Mouse (Mus musculus): Measurements from ENCODE around the gene Thtpa. TPM values are rescaled to one million over a fixed set of nuclear protein-coding genes. Genes with fewer than 3 reads are reported as not detected.

Gene Thtpa
- polyA plus RNA-seq, 1 experiment: 12.3 TPM

DNA sequence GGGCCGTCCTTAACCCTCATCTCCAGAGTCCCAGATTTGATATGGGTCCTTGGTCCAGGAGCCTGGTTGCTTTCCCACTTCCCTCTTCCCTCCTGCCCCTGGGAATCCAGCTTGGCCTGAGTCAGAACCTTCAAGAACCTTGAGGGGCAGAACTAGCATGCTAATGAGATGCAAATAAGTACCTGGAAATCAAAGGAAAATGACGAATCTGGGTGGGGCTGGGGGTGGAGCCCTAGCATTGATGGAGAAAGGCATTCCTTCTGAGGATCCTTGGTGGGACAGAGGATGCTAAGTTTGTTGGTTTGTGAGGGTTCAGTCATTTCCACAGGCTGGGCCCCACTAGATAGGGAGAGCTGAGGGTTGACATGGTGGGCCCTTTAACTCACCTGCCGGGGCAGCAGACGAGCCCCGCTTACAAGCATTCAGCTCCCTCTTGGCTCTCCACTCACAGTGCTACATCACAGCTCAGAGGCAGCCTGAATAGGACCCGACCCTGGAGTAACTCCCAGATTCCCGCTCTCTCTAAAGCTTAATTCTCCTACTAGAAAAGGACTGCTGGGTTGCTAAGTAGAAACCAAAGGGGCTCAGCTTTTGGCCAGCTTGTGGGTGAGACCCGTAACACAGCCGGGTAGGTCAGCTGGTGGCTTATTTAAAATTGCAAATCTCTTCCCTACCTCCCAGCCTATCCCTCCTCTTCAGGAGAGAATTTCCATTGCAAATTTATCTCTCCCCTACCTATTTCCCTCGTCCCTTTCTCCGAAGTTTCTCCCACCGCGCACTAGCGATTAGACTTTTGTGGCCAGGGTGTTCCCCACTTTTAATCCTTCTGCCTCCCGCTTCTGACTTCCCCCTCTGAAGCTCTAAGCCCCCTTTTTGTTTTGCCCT is 16.9 kb upstream of the Thtpa start:
- no peak for TF ChIP-seq CTCF (IDR thresholded peaks at IDR 0.05; ENCODE audit: low read depth, low read length)
- TF ChIP-seq POLR2A (IDR thresholded peaks at IDR 0.05; ENCODE audit: borderline replicate concordance, low read depth, low read length): no peak
- H3K4me1 ChIP-seq (ENCODE audit: control insufficient read depth, insufficient read depth, low read length): no peaks in the 10 kb centered on the region; the same call in 1 of the 2 replicates
- H3K27ac ChIP-seq (ENCODE audit: insufficient read depth, low read depth, low read length): no peak overlapping the region
- H3K4me3 ChIP-seq (ENCODE audit: insufficient read depth, low read length): no peak overlapping the region

DNA sequence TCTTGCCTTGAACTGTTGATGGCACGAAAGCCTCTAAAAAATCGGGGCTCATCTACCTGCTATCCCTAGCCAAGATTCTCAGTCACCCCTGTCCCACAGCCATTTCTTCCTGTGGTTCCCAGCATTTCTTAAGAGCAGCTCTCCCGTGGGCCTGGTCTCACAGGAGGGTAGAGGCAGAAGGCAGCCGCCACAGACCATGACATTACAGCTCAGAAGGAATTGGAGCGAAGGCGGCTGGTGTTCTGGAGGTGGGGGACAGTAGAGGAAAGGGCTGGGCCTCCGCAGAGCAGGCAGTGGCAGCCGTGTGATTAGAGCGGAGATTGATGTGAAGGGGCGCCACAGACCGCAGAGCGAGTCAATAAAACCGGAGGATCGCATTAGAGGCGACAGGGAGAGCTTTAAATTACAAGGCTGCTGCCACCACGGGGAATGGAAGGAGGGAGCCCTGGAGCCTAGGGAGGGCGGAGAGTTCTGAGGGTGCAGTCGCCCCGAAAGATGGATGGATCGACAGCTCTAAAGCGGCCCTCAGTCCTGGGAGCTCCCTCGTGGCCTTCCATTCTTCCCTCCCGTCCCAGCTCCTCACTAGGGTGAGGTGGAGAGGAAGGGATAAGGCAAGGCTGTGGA is 16.1 kb upstream of the Thtpa start:
- H3K27ac ChIP-seq (ENCODE audit: insufficient read depth, low read depth, low read length): no peak overlapping the region
- no peak overlapping the region for H3K4me3 ChIP-seq (ENCODE audit: insufficient read depth, low read length)
- TF ChIP-seq CTCF (IDR thresholded peaks at IDR 0.05; ENCODE audit: low read depth, low read length) (no peak), POLR2A (IDR thresholded peaks at IDR 0.05; ENCODE audit: borderline replicate concordance, low read depth, low read length) (no peak)
- H3K4me1 ChIP-seq (ENCODE audit: control insufficient read depth, insufficient read depth, low read length): no peaks in the 10 kb centered on the region; the same call in 1 of the 2 replicates

DNA sequence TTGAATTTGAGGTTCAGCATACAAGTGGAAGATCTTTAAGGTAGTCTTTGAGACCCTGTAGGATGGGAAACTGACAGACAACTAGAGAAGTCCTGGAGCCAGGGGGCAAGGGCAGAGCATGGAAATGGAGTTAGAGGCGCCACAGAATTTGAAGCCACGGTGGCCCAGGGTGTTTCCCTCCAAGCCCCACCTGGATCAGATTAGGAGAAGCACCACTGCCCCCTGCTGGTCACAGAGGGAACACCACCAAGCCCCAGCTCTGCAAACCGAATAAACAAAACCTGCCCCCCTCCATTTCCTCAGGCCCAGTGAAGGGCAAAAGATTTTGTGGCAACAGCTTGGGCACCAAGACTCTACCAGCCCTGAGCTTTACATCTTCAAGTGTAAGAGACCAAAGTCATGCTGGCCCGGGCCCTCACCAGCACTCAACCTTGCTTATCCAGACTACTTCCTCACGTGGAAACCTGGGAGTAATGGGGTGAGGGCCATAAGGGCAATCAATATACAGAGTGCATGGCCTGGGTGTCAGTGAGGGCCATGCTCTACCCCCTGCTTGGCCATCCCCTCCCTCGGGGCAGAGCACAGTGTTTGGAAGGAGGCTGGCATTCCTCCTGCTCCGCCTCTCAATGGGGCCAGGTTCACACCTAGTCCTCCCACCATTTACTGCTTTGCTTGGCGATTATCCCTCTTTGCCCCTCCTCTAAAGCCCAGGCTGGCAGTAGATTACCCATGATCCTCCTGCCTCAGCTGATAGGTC is 15.2 kb upstream of the Thtpa start:
- Histone ChIP-seq H3K4me3 (ENCODE audit: insufficient read depth, low read length) (no peak overlapping the region), H3K4me1 (ENCODE audit: control insufficient read depth, insufficient read depth, low read length) (no peaks in the 10 kb centered on the region; the same call in 1 of the 2 replicates)
- TF ChIP-seq CTCF (IDR thresholded peaks at IDR 0.05; ENCODE audit: low read depth, low read length): peak; percentile 96
- TF ChIP-seq POLR2A (IDR thresholded peaks at IDR 0.05; ENCODE audit: borderline replicate concordance, low read depth, low read length): no peak

DNA sequence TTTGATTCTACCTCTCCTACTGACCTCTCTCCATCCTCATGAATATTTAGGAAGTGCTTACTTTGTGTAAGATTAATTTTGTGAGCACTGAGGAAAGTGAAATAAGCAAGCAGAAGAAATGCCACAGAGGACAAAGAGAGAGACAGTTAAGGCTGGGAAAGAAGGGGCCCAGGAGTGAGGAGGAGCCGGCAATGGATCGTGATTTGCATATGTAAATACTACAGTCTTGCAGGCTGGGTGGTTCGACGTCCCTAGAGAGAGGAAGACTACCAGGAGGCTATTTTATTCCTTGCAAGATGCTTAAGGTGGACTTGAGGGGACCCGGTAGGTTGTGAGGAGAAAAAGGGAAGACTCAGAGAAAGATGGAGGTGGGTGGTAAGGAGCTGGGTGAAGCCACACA is 13.5 kb upstream of the Thtpa start:
- Histone ChIP-seq H3K4me3 (ENCODE audit: insufficient read depth, low read length) (no peak overlapping the region), H3K4me1 (ENCODE audit: control insufficient read depth, insufficient read depth, low read length) (peaks cover 13% of the 10 kb centered on the region), H3K27ac (ENCODE audit: insufficient read depth, low read depth, low read length) (no peak overlapping the region)
- TF ChIP-seq POLR2A (IDR thresholded peaks at IDR 0.05; ENCODE audit: borderline replicate concordance, low read depth, low read length) (no peak), CTCF (IDR thresholded peaks at IDR 0.05; ENCODE audit: low read depth, low read length) (no peak)

More for the DNA sequence above, 15.2 kb upstream of the Thtpa start:
- H3K27ac ChIP-seq (ENCODE audit: insufficient read depth, low read depth, low read length): no peak overlapping the region

DNA sequence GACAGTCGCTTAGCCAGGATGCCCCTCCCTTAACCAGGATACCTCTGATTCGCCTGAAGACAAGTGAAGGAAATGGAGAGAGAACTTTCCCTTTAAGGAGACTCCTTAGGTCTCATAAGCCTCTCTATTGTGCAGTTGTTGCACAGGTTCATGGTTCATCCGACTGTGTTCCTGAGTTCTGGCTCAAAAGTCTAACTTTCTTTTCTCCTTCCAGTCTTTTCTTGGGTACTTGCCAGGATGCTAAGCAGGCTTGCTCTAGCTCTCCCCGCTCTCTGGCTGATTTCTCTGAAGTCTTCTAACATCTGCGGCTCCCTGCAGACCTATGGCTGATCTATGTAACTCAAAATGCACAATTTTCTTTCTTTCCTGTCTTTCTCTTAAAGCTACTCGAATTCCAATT is 11.1 kb upstream of the Thtpa start:
- TF ChIP-seq POLR2A (IDR thresholded peaks at IDR 0.05; ENCODE audit: borderline replicate concordance, low read depth, low read length) (no peak), CTCF (IDR thresholded peaks at IDR 0.05; ENCODE audit: low read depth, low read length) (no peak)
- Histone ChIP-seq H3K4me1 (ENCODE audit: control insufficient read depth, insufficient read depth, low read length) (peaks cover 14% of the 10 kb centered on the region), H3K4me3 (ENCODE audit: insufficient read depth, low read length) (no peak overlapping the region), H3K27ac (ENCODE audit: insufficient read depth, low read depth, low read length) (no peak overlapping the region)

DNA sequence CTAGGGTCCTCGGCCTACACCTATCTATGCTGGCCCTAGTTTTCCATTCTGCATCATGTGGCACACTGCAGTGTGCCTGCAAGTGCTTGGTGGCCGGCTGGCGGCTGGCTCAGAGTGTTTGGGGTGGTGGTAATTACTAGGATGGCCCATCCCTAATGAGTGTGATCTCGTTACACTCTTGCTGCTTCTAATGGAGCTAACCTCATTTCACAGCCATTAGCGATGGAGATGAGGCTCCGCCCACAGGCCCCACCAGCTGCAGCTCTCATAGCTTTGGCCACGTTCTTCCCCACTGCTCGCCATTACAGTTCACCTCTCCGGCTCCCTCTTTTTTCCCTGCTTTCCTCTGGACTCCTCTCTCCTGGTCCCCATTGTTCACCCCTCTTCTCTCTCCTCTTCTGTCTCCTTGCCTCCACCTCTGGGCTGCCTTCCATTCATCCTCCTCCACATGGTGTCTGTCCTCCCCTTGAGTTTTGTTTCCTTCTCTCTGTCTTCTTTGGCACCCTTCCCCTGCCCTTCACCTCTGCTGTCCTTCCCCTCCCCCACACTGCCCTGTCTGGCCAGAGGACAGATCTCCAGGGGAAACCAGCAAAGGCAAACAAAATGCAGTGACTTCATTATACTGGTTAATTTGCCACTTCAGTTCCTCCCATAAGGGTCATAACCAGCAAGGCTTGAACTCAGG is 9.1 kb upstream of the Thtpa start:
- Histone ChIP-seq H3K4me3 (ENCODE audit: insufficient read depth, low read length) (no peak overlapping the region), H3K4me1 (ENCODE audit: control insufficient read depth, insufficient read depth, low read length) (peaks cover 31% of the 10 kb centered on the region), H3K27ac (ENCODE audit: insufficient read depth, low read depth, low read length) (no peak overlapping the region)
- no peak for TF ChIP-seq CTCF (IDR thresholded peaks at IDR 0.05; ENCODE audit: low read depth, low read length)
- TF ChIP-seq POLR2A (IDR thresholded peaks at IDR 0.05; ENCODE audit: borderline replicate concordance, low read depth, low read length): no peak

DNA sequence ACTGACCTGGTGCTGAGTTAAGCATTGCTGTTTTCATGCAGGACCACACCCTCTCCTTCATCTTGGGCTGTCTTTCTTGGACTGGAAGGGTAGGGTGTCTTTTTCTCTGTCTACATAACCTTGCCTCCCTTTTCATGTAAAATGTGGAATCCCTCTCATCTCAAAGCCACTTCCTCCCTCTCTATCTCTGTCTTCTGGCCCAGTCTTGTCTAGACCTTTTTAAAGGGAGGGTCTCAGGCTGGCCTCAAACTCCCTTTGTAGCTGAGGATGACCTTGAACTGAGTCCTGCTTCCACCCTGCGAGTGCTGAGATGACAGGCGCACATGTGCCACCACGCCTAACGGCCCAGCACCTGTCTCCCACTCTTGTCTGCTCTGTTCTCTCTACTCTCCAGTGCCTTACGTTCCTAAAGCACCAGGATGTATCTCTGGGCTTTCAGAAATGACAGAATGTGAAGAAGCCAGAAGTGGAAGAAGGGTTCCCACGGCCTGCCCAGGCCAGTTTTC is 8.5 kb upstream of the Thtpa start:
- Histone ChIP-seq H3K4me3 (ENCODE audit: insufficient read depth, low read length) (no peak overlapping the region), H3K4me1 (ENCODE audit: control insufficient read depth, insufficient read depth, low read length) (peaks cover 35% of the 10 kb centered on the region), H3K27ac (ENCODE audit: insufficient read depth, low read depth, low read length) (no peak overlapping the region)
- TF ChIP-seq POLR2A (IDR thresholded peaks at IDR 0.05; ENCODE audit: borderline replicate concordance, low read depth, low read length) (no peak), CTCF (IDR thresholded peaks at IDR 0.05; ENCODE audit: low read depth, low read length) (no peak)

DNA sequence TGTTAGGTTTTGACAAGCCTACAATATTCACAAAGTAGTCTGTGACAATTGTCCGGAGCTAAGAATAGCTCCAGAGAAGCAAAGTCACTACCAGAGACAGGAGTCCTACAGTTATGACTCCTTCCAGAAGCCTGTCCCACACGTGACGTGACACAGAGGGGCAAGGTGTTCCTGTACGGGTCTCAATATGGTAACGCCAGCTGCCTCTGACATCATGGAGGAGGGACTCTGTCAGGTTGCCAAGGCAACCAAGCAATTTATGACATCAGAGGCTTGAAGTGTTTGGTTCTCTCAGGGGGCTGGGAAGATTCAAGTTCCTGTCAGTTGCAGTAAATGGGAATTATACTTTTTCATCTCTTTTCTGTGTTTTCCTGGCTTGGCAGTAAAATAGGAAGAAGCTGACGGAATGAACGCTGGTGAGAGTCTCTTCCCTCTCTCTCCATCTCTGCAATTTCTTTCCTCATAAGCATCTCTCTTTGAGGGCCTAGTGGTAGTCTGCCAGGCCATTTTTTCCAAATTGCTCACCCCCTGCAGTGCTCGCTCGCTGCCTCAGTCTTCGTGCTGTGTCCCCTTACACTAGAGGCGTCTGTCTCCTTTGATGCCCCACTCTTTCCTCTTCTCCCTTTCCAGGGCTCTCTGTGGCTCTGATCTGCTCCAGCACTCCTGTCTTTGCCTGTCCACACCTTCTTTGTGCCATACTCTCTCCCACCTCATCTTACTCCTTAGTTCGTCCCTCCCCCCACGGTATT is 5.2 kb upstream of the Thtpa start:
- TF ChIP-seq CTCF (IDR thresholded peaks at IDR 0.05; ENCODE audit: low read depth, low read length) (no peak), POLR2A (IDR thresholded peaks at IDR 0.05; ENCODE audit: borderline replicate concordance, low read depth, low read length) (no peak)
- peaks cover 36% of the 10 kb centered on the region for H3K4me1 ChIP-seq (ENCODE audit: control insufficient read depth, insufficient read depth, low read length)
- H3K27ac ChIP-seq (ENCODE audit: insufficient read depth, low read depth, low read length): 0 out of 2 replicates have a peak overlapping the region, but pooled peaks have one; percentile 7
- no peak overlapping the region for H3K4me3 ChIP-seq (ENCODE audit: insufficient read depth, low read length)
